Mouse (Mus musculus): ENCODE data around the gene Tmem190.

DNA sequence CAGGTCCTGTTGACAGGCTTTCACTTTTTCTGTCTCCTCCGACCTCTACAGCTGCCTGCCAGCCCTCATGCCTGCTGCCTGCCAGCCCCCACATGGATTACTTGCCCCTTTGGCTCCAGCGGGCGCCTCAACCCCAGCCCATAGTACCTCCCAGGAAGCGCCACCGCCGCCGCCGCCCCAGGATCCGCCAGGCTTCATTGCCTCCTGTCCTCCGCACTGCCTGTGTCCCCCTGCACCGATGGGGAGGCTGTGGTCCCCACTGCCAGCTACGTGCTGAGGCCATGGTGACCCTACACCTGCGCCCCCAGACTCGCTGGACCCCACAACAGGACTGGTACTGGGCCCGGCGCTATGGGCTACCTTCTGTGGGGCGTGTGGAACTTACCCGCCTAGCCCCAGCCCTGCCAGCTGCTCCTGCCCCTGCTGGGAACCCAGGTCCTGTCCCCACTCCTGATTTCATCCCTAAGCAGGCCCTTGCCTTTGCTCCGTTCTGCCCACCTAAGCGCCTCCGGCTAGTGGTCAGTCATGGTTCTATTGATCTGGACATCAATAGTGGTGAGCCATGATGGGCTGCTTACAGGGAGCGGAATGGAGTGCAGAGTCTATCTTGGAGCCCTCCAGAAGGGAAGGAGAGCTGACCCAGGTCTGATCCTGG is 36.3 kb upstream of the Tmem190 start:
- TF ChIP-seq GATA1 (IDR thresholded peaks at IDR 0.05; ENCODE audit: low read length) = no peak
- no peak for TF ChIP-seq TAL1 (IDR thresholded peaks at IDR 0.05; ENCODE audit: low read length)
